Mouse (Mus musculus) macrophage (primary cell): Measurements from ENCODE around the gene Ndfip2. TPM values are rescaled to one million over a fixed set of nuclear protein-coding genes. Genes with fewer than 3 reads are reported as not detected.

Experiments
- H3K27ac ChIP-seq: fragments of 350-480 bp; formaldehyde crosslinking; 2 replicates; pipeline ENCODE4 v1.9.0; 2021
- H3K36me3 ChIP-seq: fragments of 350-480 bp; formaldehyde crosslinking; 2 replicates; pipeline ENCODE4 v1.9.0; 2021; ENCODE audit errors: inconsistent target
- H3K4me3 ChIP-seq: fragments of 350-480 bp; formaldehyde crosslinking; 2 replicates; pipeline ENCODE4 v1.9.0; 2021; ENCODE audit errors: inconsistent target
- H3K79me2 ChIP-seq: fragments of 350-480 bp; formaldehyde crosslinking; 2 replicates; pipeline ENCODE4 v1.9.0; 2021; ENCODE audit errors: inconsistent target
- WGBS: methylation state at CpG from one replicate; pipeline ENCODE4 v1.1.7; 2026; ENCODE audit warnings: inconsistent platforms; ENCODE audit not compliant: missing documents; 5-methylcytosine and 5-hydroxymethylcytosine counted together
- polyA plus RNA-seq: library from polyadenylated mRNA; stranded (reverse); fragments of 250-400 nt; gene quantifications from 3 replicates; pipeline ENCODE4 v1.2.4, GENCODE M21; 2018; ENCODE audit warnings: inconsistent platforms

Gene Ndfip2
- polyA plus RNA-seq, 1 experiment from 2014 or later = 22.0 TPM

DNA sequence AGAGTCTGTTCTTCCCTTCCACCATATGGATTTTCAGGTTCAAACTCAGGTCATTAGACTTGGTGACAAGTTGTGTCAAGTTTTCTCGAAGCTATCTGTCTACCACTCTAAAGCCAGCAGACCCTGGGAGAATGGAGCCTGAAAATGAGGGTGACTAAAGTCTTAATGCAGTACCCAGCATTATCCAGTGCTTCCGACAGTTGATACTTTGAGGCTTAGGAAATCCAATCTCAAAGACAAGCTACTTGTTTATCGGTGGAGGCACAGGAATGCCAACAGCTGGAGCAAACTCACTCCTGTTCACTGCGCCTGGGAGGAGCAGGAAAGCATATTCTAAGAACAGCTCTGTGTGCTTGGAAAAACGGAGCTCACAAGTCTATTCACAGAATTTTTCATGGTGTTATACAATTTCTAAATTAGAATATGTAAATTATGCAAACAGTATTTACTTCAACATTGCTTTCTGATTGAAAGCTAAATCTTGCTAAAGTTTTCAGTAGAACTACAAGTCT is 41.4 kb downstream of the Ndfip2 start:
- WGBS = 94% methylated on average over 5 of the region's 5 CpGs
- no peak overlapping the region for H3K27ac ChIP-seq
- H3K79me2 ChIP-seq = no peaks in the 10 kb centered on the region
- H3K4me3 ChIP-seq = no peak overlapping the region
- H3K36me3 ChIP-seq = no peaks in the 10 kb centered on the region

DNA sequence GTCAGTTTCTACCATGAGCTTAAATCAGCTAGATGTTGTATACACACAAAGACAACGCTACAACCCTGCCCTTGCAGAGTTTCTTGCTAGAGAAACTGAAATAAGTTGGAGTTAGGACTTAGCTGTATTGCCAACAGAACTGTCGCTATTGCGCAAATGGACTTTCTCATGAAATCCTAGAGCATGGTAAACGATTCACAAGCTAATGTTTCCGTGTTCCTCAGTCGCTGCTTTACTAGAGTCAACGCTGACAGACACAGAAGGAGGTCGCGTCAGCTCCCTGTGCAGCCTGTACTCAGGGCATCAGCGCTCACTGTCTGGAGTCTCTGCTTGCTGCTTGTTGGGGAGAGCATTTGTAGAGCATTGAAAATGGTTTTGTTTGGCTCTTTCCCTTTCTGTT is 42.2 kb downstream of the Ndfip2 start:
- H3K4me3 ChIP-seq = no peak overlapping the region
- 75% methylated on average over 10 of the region's 10 CpGs for WGBS
- H3K79me2 ChIP-seq = no peaks in the 10 kb centered on the region
- no peaks in the 10 kb centered on the region for H3K36me3 ChIP-seq
- H3K27ac ChIP-seq = no peak overlapping the region

DNA sequence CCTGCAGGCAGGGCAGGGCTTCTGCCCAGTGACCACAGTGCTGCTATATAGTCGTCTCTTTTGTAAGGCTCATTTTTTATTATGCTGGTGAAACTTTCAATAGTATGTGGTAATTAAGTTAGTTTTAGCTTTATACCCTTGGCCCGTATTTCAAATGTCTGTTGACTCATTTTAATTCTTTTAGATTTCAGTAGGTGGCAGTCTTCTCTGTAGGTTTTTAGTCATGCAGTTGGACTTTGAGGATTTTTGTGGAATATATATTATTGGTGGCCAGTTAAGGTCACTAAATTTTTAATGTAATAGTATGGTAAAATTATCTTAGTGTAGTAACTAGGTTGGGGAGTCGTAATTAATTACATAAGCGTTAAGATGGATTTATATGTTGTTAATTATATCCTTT is 44.3 kb downstream of the Ndfip2 start:
- WGBS = 94% methylated on average over 4 of the region's 4 CpGs
- Histone ChIP-seq H3K36me3 (no peaks in the 10 kb centered on the region), H3K4me3 (no peak overlapping the region), H3K27ac (no peak overlapping the region), H3K79me2 (no peaks in the 10 kb centered on the region)

DNA sequence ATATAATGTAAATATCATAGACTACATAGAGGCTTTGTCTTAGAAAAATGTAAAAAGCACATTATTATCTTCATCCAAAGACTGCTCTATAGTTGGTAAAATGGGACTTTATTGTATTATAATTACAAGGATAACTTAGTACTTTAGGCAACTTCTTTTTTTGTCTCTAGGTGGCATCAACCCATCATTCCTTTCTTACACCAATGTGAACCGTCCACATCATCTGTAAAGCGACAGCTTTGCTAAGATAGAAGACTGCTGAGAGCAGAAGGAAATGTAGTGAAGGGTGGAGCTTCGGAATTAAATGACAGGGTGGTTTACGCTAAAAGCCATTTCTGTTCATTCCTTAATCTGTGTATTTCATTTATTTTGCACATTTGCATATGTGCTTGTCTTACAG is 49.3 kb downstream of the Ndfip2 start:
- H3K36me3 ChIP-seq = no peaks in the 10 kb centered on the region
- no peak overlapping the region for H3K27ac ChIP-seq
- no peak overlapping the region for H3K4me3 ChIP-seq
- 100% methylated on average over 4 of the region's 4 CpGs for WGBS
- H3K79me2 ChIP-seq = no peaks in the 10 kb centered on the region

DNA sequence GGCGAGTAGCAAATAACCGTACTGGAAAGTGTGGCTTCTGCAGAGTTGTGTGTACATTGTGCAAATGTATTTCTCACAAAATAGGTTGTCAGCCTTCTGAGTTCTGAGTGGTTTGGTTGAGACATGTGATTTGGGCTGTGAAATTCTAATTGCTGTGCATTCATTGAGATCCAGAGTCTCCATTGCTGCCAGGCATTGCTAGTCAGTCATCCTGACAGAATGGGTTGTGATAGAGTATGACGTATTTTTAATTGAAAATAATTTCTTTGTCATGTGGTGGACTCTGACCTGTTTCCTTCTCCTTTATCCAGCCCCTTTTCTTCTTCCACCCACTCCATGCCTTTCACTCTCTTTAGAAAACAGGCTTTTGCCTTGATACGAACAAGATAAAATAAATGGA is 54.0 kb downstream of the Ndfip2 start:
- Histone ChIP-seq H3K27ac (no peak overlapping the region), H3K4me3 (no peak overlapping the region), H3K79me2 (no peaks in the 10 kb centered on the region), H3K36me3 (no peaks in the 10 kb centered on the region)
- 89% methylated on average over 4 of the region's 4 CpGs for WGBS

DNA sequence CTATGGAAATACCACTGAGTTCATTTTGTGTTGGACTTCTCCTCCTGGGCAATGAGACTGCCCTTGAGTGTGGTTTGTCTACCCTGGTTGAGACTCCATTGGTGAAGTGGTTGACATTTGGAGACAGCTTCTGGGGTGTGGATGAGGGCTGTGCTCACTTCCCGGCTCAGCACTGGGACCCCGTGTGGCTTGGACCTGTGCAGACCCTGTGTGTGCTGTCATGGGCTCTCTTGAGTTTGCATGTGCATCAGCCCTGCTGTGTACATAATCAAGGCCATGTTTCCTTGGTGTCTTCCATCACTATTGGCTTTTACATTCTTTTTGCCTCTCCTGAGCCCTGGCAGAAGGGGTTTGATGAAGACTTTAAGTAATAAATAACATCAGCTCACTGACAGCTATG is 54.6 kb downstream of the Ndfip2 start:
- H3K27ac ChIP-seq = no peak overlapping the region
- no peaks in the 10 kb centered on the region for H3K79me2 ChIP-seq
- 79% methylated on average over 2 of the region's 2 CpGs for WGBS
- no peaks in the 10 kb centered on the region for H3K36me3 ChIP-seq
- H3K4me3 ChIP-seq = no peak overlapping the region

DNA sequence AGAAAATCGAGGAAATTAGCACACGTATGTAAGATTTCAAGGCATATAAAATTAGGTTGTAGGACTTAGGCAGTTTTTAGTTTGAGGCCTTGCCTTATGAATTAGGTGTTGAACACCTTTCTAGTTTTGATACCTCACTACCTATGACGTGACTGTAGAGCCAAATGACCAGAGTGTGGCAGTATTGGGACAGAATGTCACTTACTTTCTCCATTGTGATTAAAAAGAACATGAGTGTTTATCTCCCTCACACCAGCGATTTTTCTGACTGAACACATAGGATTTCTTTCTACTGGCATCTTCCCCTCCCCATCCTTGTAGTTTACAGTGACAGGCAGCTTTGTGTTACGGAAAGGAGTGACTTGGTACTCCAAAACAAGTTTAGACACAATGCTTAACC is 55.5 kb downstream of the Ndfip2 start:
- Histone ChIP-seq H3K79me2 (no peaks in the 10 kb centered on the region), H3K36me3 (no peaks in the 10 kb centered on the region), H3K4me3 (no peak overlapping the region), H3K27ac (no peak overlapping the region)
- 57% methylated on average over 5 of the region's 5 CpGs for WGBS

DNA sequence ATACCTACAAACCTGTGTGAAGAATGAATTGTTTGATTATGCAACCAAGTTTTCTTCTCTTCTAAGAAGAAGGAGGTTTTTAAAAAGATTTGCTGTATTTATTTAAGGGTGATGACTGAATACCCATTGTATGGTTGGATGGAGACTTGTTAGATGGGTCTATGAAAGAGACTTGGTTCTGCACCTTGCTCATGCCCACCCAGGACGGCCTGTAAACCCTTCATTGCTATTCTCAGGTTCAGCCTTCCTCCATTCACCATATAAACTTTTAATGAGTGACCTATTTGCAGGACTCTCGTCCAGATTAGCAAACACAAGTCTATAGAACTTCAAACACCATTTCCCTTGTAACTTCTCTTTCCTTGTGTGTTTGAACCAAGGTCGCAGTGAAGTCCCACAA is 63.3 kb downstream of the Ndfip2 start:
- Histone ChIP-seq H3K79me2 (no peaks in the 10 kb centered on the region), H3K27ac (no peak overlapping the region), H3K4me3 (no peak overlapping the region), H3K36me3 (no peaks in the 10 kb centered on the region)
- WGBS = 96% methylated on average over 3 of the region's 3 CpGs

DNA sequence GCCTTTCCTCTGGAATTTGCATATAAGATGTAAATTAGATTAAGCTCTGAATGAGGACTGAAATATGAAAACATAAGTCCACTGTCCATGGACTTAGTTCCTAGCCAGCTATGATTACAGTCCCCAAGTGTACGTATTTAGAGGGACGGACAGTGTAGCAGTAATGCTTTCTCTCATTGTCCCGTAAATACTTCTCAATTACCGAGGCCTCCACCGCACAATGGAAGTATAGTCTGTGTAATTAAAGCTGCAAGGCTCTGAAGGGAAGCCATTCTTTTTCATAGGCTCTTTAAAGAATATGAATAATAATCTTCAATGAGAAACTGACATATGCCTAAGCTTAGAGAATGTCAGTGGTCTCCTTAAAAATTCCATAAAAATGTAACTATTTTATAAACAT is 64.5 kb downstream of the Ndfip2 start:
- no peak overlapping the region for H3K27ac ChIP-seq
- WGBS = 96% methylated on average over 5 of the region's 5 CpGs

DNA sequence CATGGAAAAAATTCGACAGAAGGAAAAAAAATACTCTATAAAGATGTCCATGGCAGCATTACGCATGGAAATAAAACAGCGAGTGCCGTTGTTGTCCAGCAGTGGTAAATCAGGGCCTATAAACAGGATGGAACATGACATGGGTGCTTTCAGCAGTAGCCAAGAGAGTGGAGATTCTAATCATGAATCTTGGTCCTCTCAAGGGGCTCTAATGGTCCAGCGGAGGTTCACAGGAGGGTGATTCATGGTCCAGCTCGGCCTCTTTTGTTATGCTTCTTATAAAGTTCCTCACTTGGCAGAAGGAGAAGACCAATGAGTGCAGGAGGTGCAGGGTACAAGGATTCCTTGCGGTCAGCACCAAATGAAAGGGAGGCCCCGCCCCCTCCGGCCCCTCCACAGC is 65.1 kb downstream of the Ndfip2 start:
- WGBS = 91% methylated on average over 9 of the region's 9 CpGs
- H3K4me3 ChIP-seq = no peak overlapping the region
- H3K79me2 ChIP-seq = no peaks in the 10 kb centered on the region
- no peaks in the 10 kb centered on the region for H3K36me3 ChIP-seq
- H3K27ac ChIP-seq = no peak overlapping the region

More for the DNA sequence above, 64.5 kb downstream of the Ndfip2 start:
- H3K36me3 ChIP-seq = no peaks in the 10 kb centered on the region
- no peaks in the 10 kb centered on the region for H3K79me2 ChIP-seq
- no peak overlapping the region for H3K4me3 ChIP-seq

DNA sequence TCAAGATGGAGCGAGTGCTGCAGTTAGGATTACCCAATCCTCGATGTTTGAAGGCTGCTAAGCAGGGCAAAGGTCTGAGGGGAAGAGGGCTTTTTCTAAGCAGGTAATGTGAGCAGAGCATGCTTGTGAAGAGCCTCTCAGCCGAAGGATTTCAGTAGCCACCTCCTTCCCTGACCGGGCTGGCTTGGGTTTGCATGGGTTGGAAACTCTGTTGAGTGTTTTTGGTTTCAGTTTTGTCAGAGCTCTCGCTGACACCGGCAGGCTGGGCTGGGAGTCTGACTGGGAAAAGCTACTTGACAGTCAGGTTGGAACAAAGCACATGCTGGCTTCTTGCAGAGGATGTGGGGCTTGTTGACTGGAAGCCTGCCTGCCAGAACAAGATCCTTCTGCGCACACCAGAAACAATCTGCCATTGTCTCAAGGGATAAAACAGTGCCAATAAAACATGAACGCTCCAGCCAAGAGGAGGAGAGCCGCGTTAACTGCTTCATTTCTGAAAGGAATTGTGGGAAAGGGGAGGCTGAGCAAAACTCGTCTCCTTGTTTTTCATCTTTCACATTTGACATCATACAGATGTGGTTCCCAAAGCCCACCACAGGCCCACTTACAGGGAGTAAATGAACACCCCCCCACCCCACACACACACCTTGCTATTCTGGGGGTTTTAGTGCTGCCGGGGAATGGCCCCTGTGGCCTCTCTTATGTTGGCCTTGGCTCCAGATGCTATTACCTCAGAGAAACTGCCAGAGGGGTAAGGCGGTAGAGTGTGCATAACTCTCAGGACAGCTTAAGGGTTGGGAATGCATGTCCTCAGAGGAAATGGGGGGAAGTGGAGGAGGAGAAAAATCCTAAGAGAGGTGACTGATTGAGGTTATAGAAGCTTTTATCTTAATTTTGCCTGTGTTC is 70.3 kb downstream of the Ndfip2 start:
- 9% methylated on average over 13 of the region's 13 CpGs for WGBS
- no peaks in the 10 kb centered on the region for H3K79me2 ChIP-seq
- no peak overlapping the region for H3K27ac ChIP-seq

DNA sequence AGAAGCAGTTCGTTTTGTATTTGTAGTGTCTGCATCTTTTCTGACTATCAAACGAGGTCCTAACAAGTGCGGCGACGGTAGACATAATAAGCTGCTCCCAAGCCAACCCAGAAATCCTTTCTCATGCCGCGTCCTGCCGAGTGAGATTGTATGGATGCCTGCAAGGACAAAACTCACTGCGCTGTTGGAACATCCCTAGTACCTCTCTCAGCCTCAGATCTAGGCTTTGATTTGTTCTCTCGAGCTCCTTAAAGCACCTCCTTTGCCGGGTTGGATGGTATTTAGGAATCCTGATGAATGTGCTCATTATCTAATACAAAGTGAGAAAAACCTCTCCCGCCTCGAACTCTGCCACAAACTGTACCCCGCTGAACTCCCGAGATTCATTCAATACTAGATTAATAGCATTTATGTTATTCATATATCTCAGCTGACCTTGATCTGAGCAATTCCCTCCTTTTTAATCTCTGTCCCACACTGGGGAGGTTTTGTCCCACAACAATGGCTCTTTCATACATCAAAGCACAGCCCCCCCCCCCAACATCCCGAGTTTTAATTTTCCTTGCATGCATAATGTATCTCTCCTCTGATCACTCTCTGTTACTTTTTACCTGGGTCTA is 75.2 kb downstream of the Ndfip2 start:
- 92% methylated on average over 14 of the region's 16 CpGs for WGBS
- no peaks in the 10 kb centered on the region for H3K36me3 ChIP-seq
- no peak overlapping the region for H3K4me3 ChIP-seq
- H3K27ac ChIP-seq = no peak overlapping the region
- no peaks in the 10 kb centered on the region for H3K79me2 ChIP-seq

More for the DNA sequence above, 70.3 kb downstream of the Ndfip2 start:
- Histone ChIP-seq H3K4me3 (peak overlapping the region; percentile 36), H3K36me3 (no peaks in the 10 kb centered on the region)

DNA sequence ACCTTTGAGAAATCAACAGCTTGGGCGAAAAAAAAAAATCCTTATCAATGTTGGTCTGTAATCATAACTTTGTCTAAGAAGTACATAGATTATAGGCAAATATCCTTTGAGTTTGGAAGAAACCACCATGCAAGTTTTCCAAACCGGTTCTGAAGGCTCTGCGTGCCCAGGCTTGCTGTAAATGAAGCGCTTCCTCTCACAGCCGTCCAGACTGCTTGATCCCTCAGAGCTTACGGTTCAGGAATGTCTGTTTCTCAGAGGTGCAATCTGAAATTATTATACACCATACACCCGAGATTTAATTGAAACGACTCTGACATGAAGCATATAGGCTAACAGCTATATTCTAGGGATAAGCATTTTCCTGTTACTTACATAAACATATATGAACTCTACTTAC is 83.4 kb downstream of the Ndfip2 start:
- H3K27ac ChIP-seq = no peak overlapping the region
- H3K4me3 ChIP-seq = no peak overlapping the region
- 93% methylated on average over 8 of the region's 8 CpGs for WGBS
- H3K36me3 ChIP-seq = no peaks in the 10 kb centered on the region
- H3K79me2 ChIP-seq = no peaks in the 10 kb centered on the region

DNA sequence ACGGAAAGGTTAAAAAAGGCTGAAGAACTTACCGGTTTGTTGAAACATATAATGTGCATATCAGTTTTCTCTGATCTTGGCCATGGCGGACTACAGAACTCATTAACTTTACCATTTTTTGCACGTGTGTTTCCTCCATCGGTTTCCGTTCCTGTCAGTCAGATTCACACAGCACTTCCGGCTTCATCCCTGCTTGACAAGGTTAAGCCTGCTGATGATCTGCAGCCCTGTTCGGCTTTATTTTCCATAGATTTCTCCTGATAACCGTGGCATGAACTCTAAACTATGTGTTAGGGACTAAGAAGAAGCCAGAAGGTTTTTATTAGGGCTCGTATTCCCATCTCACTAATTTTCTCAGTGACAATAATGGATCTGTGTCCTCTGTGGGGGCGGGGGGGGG is 95.7 kb downstream of the Ndfip2 start:
- Histone ChIP-seq H3K36me3 (no peaks in the 10 kb centered on the region), H3K79me2 (no peaks in the 10 kb centered on the region), H3K27ac (no peak overlapping the region), H3K4me3 (no peak overlapping the region)
- 80% methylated on average over 11 of the region's 11 CpGs for WGBS
